Mouse (Mus musculus) megakaryocyte, embryonic 14.5 days (primary cell): Measurements from ENCODE around the gene Mcur1.

ENCODE experiments used
- FLI1 ChIP-seq: IDR thresholded peaks from 2 replicates; pipeline ENCODE4 v1.6.1; 2012; ENCODE audit warnings: low read length, inconsistent platforms, mixed read lengths
- GATA1 ChIP-seq: IDR thresholded peaks from 3 replicates; pipeline ENCODE4 v1.6.1; 2012; ENCODE audit warnings: mixed read lengths, low read length, inconsistent platforms, borderline replicate concordance

DNA sequence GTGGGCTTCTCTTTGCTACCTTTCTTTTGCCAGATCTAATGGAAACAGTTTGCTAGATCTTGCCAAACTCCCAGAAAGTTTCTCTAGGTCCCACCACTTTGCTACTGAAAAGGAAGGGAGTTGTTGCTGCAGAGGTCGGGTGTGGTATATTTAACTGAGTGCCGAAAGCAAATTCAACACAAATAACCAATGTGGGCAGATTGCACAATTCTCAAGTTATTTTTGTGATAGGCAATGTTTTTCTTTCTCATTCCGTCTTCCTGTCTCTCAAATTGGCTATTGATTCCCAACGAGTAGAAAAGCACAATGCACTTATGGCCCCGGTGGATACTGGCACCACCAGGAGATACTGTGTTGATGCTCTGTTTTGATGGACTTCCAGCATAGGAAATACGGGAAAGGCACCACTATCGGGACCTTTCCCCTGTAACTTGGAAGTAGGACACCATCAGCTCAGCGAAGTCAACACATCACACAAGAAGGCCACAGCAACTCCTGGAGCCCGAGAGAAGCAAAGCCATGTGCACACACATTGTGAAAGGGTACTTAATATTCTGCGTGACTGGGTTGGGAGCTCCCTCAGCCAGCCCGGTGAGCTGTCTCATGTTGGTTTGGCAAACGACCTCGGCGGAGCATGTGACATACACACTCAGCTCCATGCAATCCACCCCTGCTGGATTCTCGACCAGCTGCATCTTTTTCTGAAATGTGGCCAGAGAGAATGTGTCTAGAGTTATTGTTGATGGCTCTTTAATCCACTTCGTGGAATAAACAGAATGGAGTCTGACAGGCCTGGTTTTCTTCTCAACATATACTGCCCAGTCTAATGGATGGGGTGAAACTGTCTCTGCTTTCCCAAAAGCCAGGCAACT is 35.3 kb downstream of the Mcur1 start:
- TF ChIP-seq GATA1 (no peak), FLI1 (no peak)
